Mouse (Mus musculus) stomach, embryonic 14.5 days (tissue): ENCODE measurements at regions not wholly inside any gene's neighbourhood (a gene's known extent, or its start where the extent isn't known, plus 50 kb on each side); places are given as distances from the start of the nearest gene placed in this dataset.

ENCODE experiments used
- ATAC-seq: fragments of 200-750 bp; cut with Nextera tagmentation; 2 replicates; pipeline ENCODE4 v1.8.0; 2017; ENCODE audit warnings: low read depth, moderate TSS enrichment; ENCODE audit not compliant: insufficient number of reproducible peaks, insufficient read depth, low FRiP score
- H3K27ac ChIP-seq: fragments of 300-500 bp; sonication (generic); 2 replicates; pipeline ENCODE4 v1.5.1; 2014; ENCODE audit warnings: mild to moderate bottlenecking, low read length, moderate library complexity, mixed read lengths
- H3K27me3 ChIP-seq: fragments of 300-500 bp; sonication (generic); 2 replicates; pipeline ENCODE4 v1.6.1; 2014; ENCODE audit warnings: low read length, control low read depth, mixed read lengths; ENCODE audit not compliant: control insufficient read depth, insufficient read depth
- H3K36me3 ChIP-seq: fragments of 300-500 bp; sonication (generic); 2 replicates; pipeline ENCODE4 v1.6.1; 2014; ENCODE audit warnings: mild to moderate bottlenecking, control low read depth, low read length, moderate library complexity, mixed read lengths; ENCODE audit not compliant: control insufficient read depth, insufficient read depth
- H3K4me1 ChIP-seq: fragments of 300-500 bp; sonication (generic); 2 replicates; pipeline ENCODE4 v1.6.1; 2014; ENCODE audit warnings: low read length, control low read depth, mixed read lengths; ENCODE audit not compliant: control insufficient read depth, insufficient read depth
- H3K4me2 ChIP-seq: fragments of 300-500 bp; sonication (generic); replicated peaks from 2 replicates; pipeline ENCODE4 v1.6.1; 2014; ENCODE audit warnings: low read depth, low read length, control low read depth
- H3K4me3 ChIP-seq: fragments of 300-500 bp; sonication (generic); 2 replicates; pipeline ENCODE4 v1.5.1; 2014; ENCODE audit warnings: low read depth, low read length, control low read depth
- H3K9ac ChIP-seq: fragments of 300-500 bp; sonication (generic); replicated peaks from 2 replicates; pipeline ENCODE4 v1.6.1; 2014; ENCODE audit warnings: low read depth, mild to moderate bottlenecking, control low read depth, low read length, moderate library complexity, mixed read lengths
- H3K9me3 ChIP-seq: fragments of 300-500 bp; sonication (generic); 2 replicates; pipeline ENCODE4 v1.6.1; 2016; ENCODE audit warnings: low read depth, low read length, control low read depth; ENCODE audit not compliant: control insufficient read depth
- WGBS: fragments of 180-500 bp; shearing (Covaris S2); extraction: QIAGEN DNeasy Blood & Tissue Kit; methylation state at CpG from one replicate; pipeline ENCODE4 v1.1.7; 2014; 5-methylcytosine and 5-hydroxymethylcytosine counted together

DNA sequence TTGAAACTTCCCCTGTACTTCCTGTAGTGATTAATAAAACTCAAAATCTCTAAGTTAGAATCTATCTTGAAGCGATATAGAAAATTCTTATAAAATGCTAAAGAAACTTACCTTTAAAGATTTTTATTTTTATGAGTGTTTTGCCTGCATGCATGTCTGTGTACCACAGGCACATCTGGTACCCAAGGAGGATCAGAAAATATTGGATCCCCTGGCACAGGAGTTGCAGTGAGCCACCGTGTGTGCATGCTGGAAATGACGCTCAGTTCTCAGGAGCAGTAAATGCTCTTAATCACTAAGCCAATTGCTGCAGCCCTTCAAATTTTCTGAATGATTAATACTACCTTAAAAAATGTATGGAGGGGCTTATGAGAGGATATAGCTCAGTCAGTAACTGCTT, 142.8 kb upstream of the 4931417E11Rik start:
- no peaks in the 10 kb centered on the region for H3K27me3 ChIP-seq
- no peaks in the 10 kb centered on the region for H3K4me1 ChIP-seq
- WGBS: 66% methylated on average over 3 of the region's 3 CpGs
- no peak overlapping the region for H3K27ac ChIP-seq
- no peaks in the 10 kb centered on the region for H3K36me3 ChIP-seq
- no peak overlapping the region for H3K4me3 ChIP-seq
- no peak overlapping the region for H3K9ac ChIP-seq
- no peak for ATAC-seq
- H3K9me3 ChIP-seq: no peaks in the 10 kb centered on the region
- H3K4me2 ChIP-seq: no peak overlapping the region

DNA sequence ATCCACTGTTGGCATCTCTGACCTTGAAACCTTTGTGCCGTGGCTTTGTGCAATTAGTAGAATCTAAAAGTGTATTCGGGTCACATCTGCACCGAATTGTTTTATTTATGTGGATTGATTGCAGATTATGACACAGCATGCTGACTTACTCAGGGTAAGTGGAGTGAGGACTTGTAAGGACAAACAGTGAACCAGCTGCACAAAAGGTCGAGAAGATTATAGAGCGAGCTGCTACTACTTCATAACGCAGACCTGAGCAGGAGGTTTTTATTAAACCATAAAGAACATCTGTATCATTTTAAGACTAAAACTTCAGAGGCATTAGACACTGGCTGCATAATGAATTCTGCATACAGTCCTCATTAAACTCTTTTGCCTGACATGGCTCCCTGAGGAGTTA, 142.4 kb upstream of the 4931417E11Rik start:
- ATAC-seq: no peak
- WGBS: 51% methylated on average over 6 of the region's 6 CpGs
- Histone ChIP-seq H3K27ac (no peak overlapping the region), H3K4me2 (no peak overlapping the region), H3K9me3 (no peaks in the 10 kb centered on the region), H3K9ac (no peak overlapping the region), H3K36me3 (no peaks in the 10 kb centered on the region), H3K27me3 (no peaks in the 10 kb centered on the region), H3K4me1 (no peaks in the 10 kb centered on the region), H3K4me3 (no peak overlapping the region)

DNA sequence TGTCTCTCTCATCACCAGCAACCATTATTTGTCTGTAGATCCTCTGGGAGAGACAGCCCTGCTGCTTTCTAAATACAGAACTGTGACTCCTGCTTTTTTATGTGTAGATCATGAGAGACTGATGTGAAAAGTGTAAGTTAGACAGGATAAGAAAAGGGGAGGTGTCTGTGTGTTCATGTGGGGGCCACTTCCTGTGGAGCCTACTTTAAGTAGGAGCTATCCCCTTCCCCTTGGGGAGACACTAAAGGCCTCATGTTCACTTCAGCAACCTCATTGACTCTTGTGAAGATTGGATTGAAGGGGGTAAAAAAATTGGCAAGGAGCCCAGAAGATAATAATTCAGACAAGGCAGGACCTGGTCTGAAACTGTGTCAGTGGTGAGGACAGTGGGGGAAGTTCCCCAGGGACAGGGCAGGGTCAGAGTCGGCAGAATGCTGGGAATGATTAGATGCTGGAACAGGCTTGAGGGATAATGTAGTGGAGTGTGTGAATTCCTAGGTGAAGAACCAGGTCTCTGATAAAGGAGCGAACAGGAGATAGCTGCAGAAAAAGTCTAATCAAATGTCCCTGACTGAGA, 140.7 kb upstream of the 4931417E11Rik start:
- Histone ChIP-seq H3K9ac (no peak overlapping the region), H3K4me1 (no peaks in the 10 kb centered on the region), H3K27ac (no peak overlapping the region), H3K4me2 (no peak overlapping the region), H3K27me3 (no peaks in the 10 kb centered on the region), H3K4me3 (no peak overlapping the region), H3K9me3 (no peaks in the 10 kb centered on the region), H3K36me3 (no peaks in the 10 kb centered on the region)
- peak; percentile 49; the same call in 1 of the 2 replicates for ATAC-seq
- 57% methylated on average over 2 of the region's 2 CpGs for WGBS

DNA sequence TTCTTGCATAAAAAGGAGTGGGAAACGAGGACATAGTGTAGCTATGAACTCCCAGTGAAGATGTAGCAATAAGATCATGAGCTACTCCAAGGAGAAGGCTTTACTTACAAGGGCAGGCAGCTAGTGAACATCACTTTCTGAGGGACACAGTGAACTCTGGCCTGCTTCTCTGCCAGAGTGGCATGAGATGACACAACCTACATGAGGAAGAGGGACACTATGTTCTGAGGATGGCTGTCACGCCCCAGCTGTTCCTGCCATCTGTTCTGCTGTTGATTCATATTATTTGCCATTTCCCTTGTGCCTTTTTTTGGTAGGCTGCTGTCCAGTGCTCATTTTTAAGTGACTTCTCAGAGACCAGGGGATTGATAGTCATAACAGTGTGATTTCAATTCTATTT, 118.2 kb upstream of the 4931417E11Rik start:
- 75% methylated on average over 2 of the region's 2 CpGs for WGBS
- Histone ChIP-seq H3K4me1 (no peaks in the 10 kb centered on the region), H3K9ac (no peak overlapping the region), H3K27me3 (no peaks in the 10 kb centered on the region), H3K4me3 (no peak overlapping the region), H3K36me3 (no peaks in the 10 kb centered on the region), H3K4me2 (no peak overlapping the region), H3K9me3 (no peaks in the 10 kb centered on the region), H3K27ac (no peak overlapping the region)
- ATAC-seq: no peak

DNA sequence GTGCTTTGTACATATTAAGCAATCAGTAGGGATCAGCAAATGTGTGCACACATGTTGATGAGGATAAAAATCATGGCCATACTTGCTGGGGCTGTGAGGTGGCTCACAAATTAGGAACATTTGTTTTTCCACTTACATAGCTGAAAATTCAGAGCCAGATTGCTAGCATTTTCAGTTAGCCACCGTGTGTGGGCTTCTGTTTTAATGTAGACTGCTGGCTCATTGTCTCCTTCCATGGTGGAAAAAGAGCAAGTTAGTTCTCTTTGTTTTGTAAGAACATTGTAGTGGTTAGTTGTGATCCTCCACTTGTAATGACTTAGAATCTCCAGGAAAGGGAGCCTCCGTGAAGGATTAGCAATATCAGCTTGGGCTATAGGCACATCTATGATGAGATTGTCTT, 107.2 kb upstream of the 4931417E11Rik start:
- H3K9ac ChIP-seq: no peak overlapping the region
- H3K27me3 ChIP-seq: no peaks in the 10 kb centered on the region
- no peaks in the 10 kb centered on the region for H3K9me3 ChIP-seq
- H3K36me3 ChIP-seq: no peaks in the 10 kb centered on the region
- no peaks in the 10 kb centered on the region for H3K4me1 ChIP-seq
- no peak overlapping the region for H3K4me2 ChIP-seq
- no peak overlapping the region for H3K4me3 ChIP-seq
- no peak overlapping the region for H3K27ac ChIP-seq
- 76% methylated on average over 2 of the region's 2 CpGs for WGBS
- ATAC-seq: no peak

DNA sequence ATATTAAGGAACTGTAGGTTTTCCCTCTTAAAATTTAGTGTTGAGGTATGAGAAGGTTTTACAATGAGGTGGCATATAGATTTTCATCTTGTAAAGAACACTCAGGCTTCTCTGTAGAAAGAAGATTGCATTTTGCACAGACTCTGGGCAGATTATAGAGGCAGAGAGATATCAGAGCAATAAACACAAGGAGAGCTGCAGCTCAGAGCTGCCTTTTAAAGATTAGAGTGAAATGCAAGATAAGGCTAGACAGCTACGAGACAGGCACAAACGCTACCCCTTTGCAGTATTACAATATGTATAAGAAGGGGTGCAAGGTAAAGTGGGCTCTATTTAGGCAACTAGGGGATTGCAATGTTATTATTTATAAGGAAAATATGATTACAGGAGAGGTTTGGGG, 90.5 kb upstream of the 4931417E11Rik start:
- WGBS: 67% methylated on average over 2 of the region's 2 CpGs
- no peaks in the 10 kb centered on the region for H3K4me1 ChIP-seq
- H3K27me3 ChIP-seq: no peaks in the 10 kb centered on the region

DNA sequence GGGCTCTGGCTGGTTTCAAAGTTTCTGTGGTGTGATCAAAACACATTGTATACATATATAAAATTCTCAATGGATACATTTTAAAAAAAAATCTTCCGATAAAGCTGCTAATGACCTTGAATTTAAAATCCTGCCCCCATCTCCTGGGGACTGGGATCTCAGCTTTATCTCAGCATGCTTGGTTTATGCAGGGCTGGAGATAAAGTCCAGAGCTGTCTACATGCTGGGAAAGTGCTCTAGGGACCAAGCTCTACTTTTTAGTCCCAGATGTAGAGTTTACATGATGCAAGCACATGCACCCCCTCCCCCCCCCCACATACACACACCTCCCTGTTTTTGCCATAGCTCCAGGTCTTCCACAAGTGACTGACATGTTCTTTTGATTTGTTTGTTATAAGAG, 61.1 kb upstream of the 4931417E11Rik start:
- H3K4me2 ChIP-seq: no peak overlapping the region

More for the DNA sequence above, 90.5 kb upstream of the 4931417E11Rik start:
- no peaks in the 10 kb centered on the region for H3K9me3 ChIP-seq
- no peak for ATAC-seq
- no peak overlapping the region for H3K4me2 ChIP-seq
- no peak overlapping the region for H3K9ac ChIP-seq
- no peaks in the 10 kb centered on the region for H3K36me3 ChIP-seq
- H3K4me3 ChIP-seq: no peak overlapping the region
- H3K27ac ChIP-seq: no peak overlapping the region

DNA sequence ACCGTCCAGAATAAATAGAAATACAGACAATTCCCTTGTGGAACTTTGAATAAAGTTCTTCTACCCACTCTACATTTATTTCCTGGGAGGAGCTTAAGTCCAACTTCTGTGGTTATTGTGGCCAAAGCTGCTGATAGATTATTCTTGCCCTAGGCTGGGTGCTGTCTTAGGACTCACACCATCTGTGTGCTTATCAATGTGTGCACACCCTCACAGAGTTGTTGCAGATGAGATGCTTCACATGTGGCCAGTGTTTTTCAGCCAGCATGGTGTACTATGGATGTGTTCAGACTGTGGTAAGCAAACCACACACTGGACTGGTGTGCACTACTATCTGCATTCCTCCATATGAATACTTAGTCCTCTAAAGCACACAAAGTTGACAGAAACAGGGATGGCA, 60.6 kb upstream of the 4931417E11Rik start:
- no peak overlapping the region for H3K27ac ChIP-seq
- peak; percentile 23; the same call in 1 of the 2 replicates for ATAC-seq
- 100% methylated on average over 1 of the region's 1 CpGs for WGBS

More for the DNA sequence above, 61.1 kb upstream of the 4931417E11Rik start:
- Histone ChIP-seq H3K36me3 (no peaks in the 10 kb centered on the region), H3K9me3 (no peaks in the 10 kb centered on the region), H3K4me1 (no peaks in the 10 kb centered on the region), H3K27ac (no peak overlapping the region), H3K4me3 (no peak overlapping the region), H3K9ac (no peak overlapping the region), H3K27me3 (no peaks in the 10 kb centered on the region)
- no peak for ATAC-seq
- 82% methylated on average over 1 of the region's 1 CpGs for WGBS

DNA sequence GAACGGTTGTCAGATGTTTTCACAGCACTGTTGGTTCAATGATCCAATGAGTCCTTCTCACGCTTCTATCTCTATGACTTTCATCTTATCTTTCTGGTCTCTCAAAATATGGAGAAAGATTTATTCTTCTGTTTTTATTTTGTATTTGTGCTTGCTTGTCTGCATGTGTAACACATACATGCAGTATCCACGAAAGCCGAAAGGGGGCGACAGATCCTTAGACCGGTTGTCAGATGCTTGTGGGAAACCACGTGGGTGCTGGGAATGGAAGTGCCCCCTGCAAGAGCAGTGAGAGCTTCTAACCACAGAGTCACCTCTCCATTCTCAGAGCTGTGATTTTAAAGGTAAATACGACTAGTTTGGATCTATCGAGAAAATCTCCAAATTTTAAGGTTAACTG, 54.2 kb upstream of the 4931417E11Rik start:
- no peaks in the 10 kb centered on the region for H3K27me3 ChIP-seq
- H3K9ac ChIP-seq: no peak overlapping the region
- H3K4me3 ChIP-seq: no peak overlapping the region
- no peaks in the 10 kb centered on the region for H3K9me3 ChIP-seq
- H3K4me1 ChIP-seq: no peaks in the 10 kb centered on the region
- WGBS: 58% methylated on average over 9 of the region's 9 CpGs
- H3K4me2 ChIP-seq: no peak overlapping the region
- H3K36me3 ChIP-seq: no peaks in the 10 kb centered on the region
- no peak for ATAC-seq
- no peak overlapping the region for H3K27ac ChIP-seq

More for the DNA sequence above, 60.6 kb upstream of the 4931417E11Rik start:
- Histone ChIP-seq H3K9ac (no peak overlapping the region), H3K36me3 (no peaks in the 10 kb centered on the region), H3K27me3 (no peaks in the 10 kb centered on the region), H3K4me3 (no peak overlapping the region), H3K9me3 (no peaks in the 10 kb centered on the region), H3K4me2 (no peak overlapping the region), H3K4me1 (no peaks in the 10 kb centered on the region)
